In genomic region chr3:118566779-118567178, GRCm38 (mm10) we compare ENCODE assay signal across 22 mouse cellular contexts. TPM values are rescaled to one million over a fixed set of nuclear protein-coding genes. Genes with fewer than 3 reads are reported as not detected.
DNase-seq lines count a peak whose midpoint lies in the region; ATAC-seq and TF ChIP-seq lines count a peak whose summit lies in the region.
"Had no signal": no experiment of that assay in that cellular context is flagged by ENCODE, and none has a peak within 500 bp of the region (broad histone marks: within the 10 kb centered on the region; RNA-seq: fewer than 3 reads in every experiment).

No protein-coding gene starts in this region.

- H3K27me3 ChIP-seq in kidney, adult 2 months (replicated peaks; ENCODE audit: control insufficient read depth, insufficient read depth, low read length), result no peaks in the 10 kb centered on the region
- no peaks in the 10 kb centered on the region for H3K27me3 ChIP-seq in kidney, embryonic 16.5 days (ENCODE audit: insufficient read depth, low read length)
- H3K27me3 ChIP-seq in intestine, embryonic 16.5 days (replicated peaks; ENCODE audit: control insufficient read depth, insufficient read depth, low read length), result no peaks in the 10 kb centered on the region
- no peaks in the 10 kb centered on the region for H3K27me3 ChIP-seq in liver, postnatal 0 days (ENCODE audit: insufficient read depth, low read length)
- H3K27me3 ChIP-seq: midbrain, embryonic 15.5 days had no signal

- H3K4me1 ChIP-seq in kidney, adult 2 months (ENCODE audit: control insufficient read depth, insufficient read depth, low read length), result peaks cover 8% of the 10 kb centered on the region; the same call in 1 of the 2 replicates
- 0 out of 2 replicates have a peak, but pooled peaks cover under 1% of the 10 kb centered on the region for H3K4me1 ChIP-seq in kidney, embryonic 16.5 days (ENCODE audit: insufficient read depth, low read length)
- peaks cover 1% of the 10 kb centered on the region; the same call in 1 of the 2 replicates for H3K4me1 ChIP-seq in intestine, embryonic 16.5 days (ENCODE audit: control insufficient read depth, insufficient read depth, low read length)
- no peaks in the 10 kb centered on the region for H3K4me1 ChIP-seq in liver, postnatal 0 days (ENCODE audit: insufficient read depth)

- H3K36me3 ChIP-seq in kidney, adult 2 months (ENCODE audit: control insufficient read depth, insufficient read depth, low read length), result no peaks in the 10 kb centered on the region
- H3K36me3 ChIP-seq in kidney, embryonic 16.5 days (ENCODE audit: insufficient read depth, low read length), result no peaks in the 10 kb centered on the region
- H3K36me3 ChIP-seq in intestine, embryonic 16.5 days (ENCODE audit: control insufficient read depth, insufficient read depth, low read length), result no peaks in the 10 kb centered on the region
- H3K36me3 ChIP-seq in liver, postnatal 0 days (replicated peaks; ENCODE audit: insufficient read depth, low read length), result no peaks in the 10 kb centered on the region
- H3K36me3 ChIP-seq: heart, embryonic 10.5 days; hindbrain, embryonic 10.5 days; midbrain, embryonic 15.5 days had no signal

- 42% methylated on average over 5 of the region's 5 CpGs for WGBS in kidney, adult 2 months
- 55% methylated on average over 5 of the region's 5 CpGs for WGBS in kidney, embryonic 16.5 days
- 53% methylated on average over 5 of the region's 5 CpGs for WGBS in intestine, embryonic 16.5 days
- 23% methylated on average over 5 of the region's 5 CpGs for WGBS in large intestine, adult 2 months
- 46% methylated on average over 5 of the region's 5 CpGs for whole genome bisulfite sequencing in liver, postnatal 0 days (ENCODE audit: insufficient replicate concordance)

- H3K9me3 ChIP-seq in kidney, embryonic 16.5 days (ENCODE audit: low read length), result no peaks in the 10 kb centered on the region
- no peaks in the 10 kb centered on the region for H3K9me3 ChIP-seq in intestine, embryonic 16.5 days (ENCODE audit: control insufficient read depth, low read length)
- H3K9me3 ChIP-seq in liver, postnatal 0 days (ENCODE audit: low read length), result no peaks in the 10 kb centered on the region
- H3K9me3 ChIP-seq: heart, embryonic 10.5 days; hindbrain, embryonic 10.5 days; midbrain, embryonic 15.5 days had no signal

- TF ChIP-seq POLR2A in kidney, adult 2 months (IDR thresholded peaks at IDR 0.05; ENCODE audit: low read depth, low read length), result no peak

- H3K4me2 ChIP-seq in kidney, embryonic 16.5 days (replicated peaks; ENCODE audit: low read depth, low read length), result no peak overlapping the region
- no peak overlapping the region for H3K4me2 ChIP-seq in intestine, embryonic 16.5 days (ENCODE audit: low read depth, low read length)
- peak overlapping the region; percentile 32; the same call in 1 of the 2 replicates for H3K4me2 ChIP-seq in liver, postnatal 0 days (ENCODE audit: low read depth, low read length)
- H3K4me2 ChIP-seq: midbrain, embryonic 15.5 days had no signal

- no peak overlapping the region for H3K4me3 ChIP-seq in kidney, adult 2 months (ENCODE audit: insufficient read depth, low read depth, low read length)
- H3K4me3 ChIP-seq in kidney, embryonic 16.5 days (ENCODE audit: low read length), result no peak overlapping the region
- no peak overlapping the region for H3K4me3 ChIP-seq in intestine, embryonic 16.5 days (ENCODE audit: low read length)
- no peak overlapping the region for H3K4me3 ChIP-seq in liver, postnatal 0 days (ENCODE audit: low read depth, low read length)
- H3K4me3 ChIP-seq: heart, embryonic 10.5 days; hindbrain, embryonic 10.5 days; megakaryocyte, embryonic 14.5 days; midbrain, embryonic 15.5 days had no signal

- ATAC-seq in kidney, embryonic 16.5 days (ENCODE audit: low FRiP score, low TSS enrichment), result no peak
- ATAC-seq in intestine, embryonic 16.5 days, result peak; percentile 87
- ATAC-seq in liver, postnatal 0 days, result peak; percentile 85
- ATAC-seq: forebrain, embryonic 16.5 days; hindbrain, postnatal 0 days; midbrain, embryonic 15.5 days had no signal

- peak; percentile 78 for DNase-seq in kidney, adult 2 months
- DNase-seq in large intestine, adult 2 months (ENCODE audit: low read depth, low spot score), result peak; percentile 53
- peak; percentile 46 for DNase-seq in liver, postnatal 0 days
- DNase-seq in frontal cortex, postnatal 10 days (ENCODE audit: low spot score in 2 of 2), result no peak
- no peak for DNase-seq in layer of hippocampus, postnatal 25 days (ENCODE audit: extremely low spot score in 1 of 2, low spot score in 1 of 2)
- DNase-seq: cerebellum, adult 11-12 months; cerebellum, postnatal 25 days; embryo, embryonic 11 days; layer of hippocampus, postnatal 36 days; lung, adult 18-20 months; lung, postnatal 14 days; right cerebral cortex, postnatal 14 days; thymus, postnatal 14 days had no signal

- TF ChIP-seq EP300 in liver, postnatal 0 days (IDR thresholded peaks at IDR 0.05; ENCODE audit: low read depth), result peak; percentile 82

- TF ChIP-seq CTCF in kidney, adult 2 months (conservative IDR thresholded peaks at IDR 0.05; ENCODE audit: insufficient read depth, insufficient read length, low read depth, low read length), result no peak
- no peak for TF ChIP-seq CTCF in liver, postnatal 0 days (IDR thresholded peaks at IDR 0.05; ENCODE audit: low read depth)

- peak overlapping the region; percentile 26; the same call in 1 of the 2 replicates for H3K27ac ChIP-seq in kidney, adult 2 months (ENCODE audit: insufficient read depth, low read depth, low read length)
- H3K27ac ChIP-seq in kidney, embryonic 16.5 days (ENCODE audit: low read length), result no peak overlapping the region
- no peak overlapping the region for H3K27ac ChIP-seq in intestine, embryonic 16.5 days (ENCODE audit: low read length)
- peak overlapping the region; percentile 91 for H3K27ac ChIP-seq in liver, postnatal 0 days (ENCODE audit: low read depth)
- H3K27ac ChIP-seq: heart, embryonic 10.5 days; hindbrain, embryonic 10.5 days; hindbrain, postnatal 0 days; midbrain, embryonic 15.5 days had no signal

- no peak overlapping the region for H3K9ac ChIP-seq in kidney, embryonic 16.5 days (replicated peaks; ENCODE audit: low read length)
- H3K9ac ChIP-seq in intestine, embryonic 16.5 days (ENCODE audit: low read depth, low read length), result no peak overlapping the region
- no peak overlapping the region for H3K9ac ChIP-seq in liver, postnatal 0 days (replicated peaks)
- H3K9ac ChIP-seq: midbrain, embryonic 15.5 days had no signal

RNA-seq across cellular contexts. Expression of gene Dpyd, which starts 4.8 kb away (rescaled TPM):
- 14.7 and 18.6 TPM in 2 replicates for polyA plus RNA-seq in kidney, adult 2 months (2012; rRNA removed)
- polyA plus RNA-seq in kidney, embryonic 16.5 days (2015; fragmentation: Nextera tagmentation; extraction: Ambion mirVana), result 3.7 and 4.9 TPM in 2 replicates
- polyA plus RNA-seq in intestine, embryonic 16.5 days (2015; fragmentation: Nextera tagmentation; extraction: Ambion mirVana), result 37.3 and 47.8 TPM in 2 replicates
- polyA plus RNA-seq in large intestine, adult 2 months (2012; rRNA removed), result 12.1 and 24.9 TPM in 2 replicates
- polyA plus RNA-seq in liver, postnatal 0 days (2015; fragmentation: Nextera tagmentation; extraction: Ambion mirVana), result 38.5 and 40.6 TPM in 2 replicates
- 10 to 100 TPM; 14.0 to 18.7 TPM for total RNA-seq in layer of hippocampus, postnatal 25 days (2021)
- total RNA-seq: neutrophil, adult 5-6 weeks had no signal

Comparison
In these comparisons a context has a peak if more than half of its experiments do, and no peak if none do; other contexts are left out.
1. H3K27ac ChIP-seq: peak in kidney, adult 2 months (single experiment) and liver, postnatal 0 days (single experiment); none in kidney, embryonic 16.5 days (single experiment) and intestine, embryonic 16.5 days (single experiment).
2. DNase-seq: peak in kidney, adult 2 months (single experiment), large intestine, adult 2 months (single experiment) and liver, postnatal 0 days (single experiment); none in frontal cortex, postnatal 10 days (0 of 2) and layer of hippocampus, postnatal 25 days (0 of 2).